ENCODE assay signal across 19 mouse cellular contexts in genomic region chr6:39604565-39604964, GRCm38 (mm10). TPM values are rescaled to one million over a fixed set of nuclear protein-coding genes. Genes with fewer than 3 reads are reported as not detected.
"Had no signal": no experiment of that assay in that cellular context is flagged by ENCODE, and none has a peak within 500 bp of the region (broad histone marks: within the 10 kb centered on the region; RNA-seq: fewer than 3 reads in every experiment).

No protein-coding gene starts in this region.

- DNase-seq: kidney, adult 11 months; kidney, adult 9 months; kidney, postnatal 36 days; liver; liver, embryonic 13.5 days; liver, postnatal 0 days; lung, postnatal 14 days; right cerebral cortex, postnatal 14 days; thymus, postnatal 4 days had no signal

- H3K9ac ChIP-seq: limb, embryonic 12.5 days; liver, embryonic 13.5 days; liver, postnatal 0 days; lung, embryonic 15.5 days; midbrain, embryonic 15.5 days; neural tube, embryonic 12.5 days had no signal

- H3K4me3 ChIP-seq: limb, embryonic 12.5 days; liver, embryonic 13.5 days; lung, embryonic 15.5 days; megakaryocyte, embryonic 14.5 days; midbrain, embryonic 15.5 days; neural tube, embryonic 12.5 days had no signal

- H3K9me3 ChIP-seq: limb, embryonic 12.5 days; liver, embryonic 13.5 days; lung, embryonic 15.5 days; megakaryocyte, embryonic 14.5 days; midbrain, embryonic 15.5 days; neural tube, embryonic 12.5 days had no signal

- H3K4me1 ChIP-seq: limb, embryonic 12.5 days; liver, embryonic 13.5 days; midbrain, embryonic 15.5 days; neural tube, embryonic 12.5 days had no signal

- H3K4me2 ChIP-seq: limb, embryonic 12.5 days; liver, embryonic 13.5 days; lung, embryonic 15.5 days; midbrain, embryonic 11.5 days; midbrain, embryonic 15.5 days; neural tube, embryonic 12.5 days had no signal

- ATAC-seq: liver, postnatal 0 days; midbrain, embryonic 15.5 days had no signal

- H3K27ac ChIP-seq: kidney, postnatal 0 days; limb, embryonic 12.5 days; liver, embryonic 13.5 days; lung, embryonic 15.5 days; macrophage; midbrain, embryonic 15.5 days; neural tube, embryonic 12.5 days; stomach, postnatal 0 days had no signal

- H3K27me3 ChIP-seq: limb, embryonic 12.5 days; liver, embryonic 13.5 days; lung, embryonic 15.5 days; megakaryocyte, embryonic 14.5 days; midbrain, embryonic 15.5 days; neural tube, embryonic 12.5 days had no signal

RNA-seq across cellular contexts. Expression of gene Gm42420, which starts 19.0 kb away (rescaled TPM):
- total RNA-seq: monocyte, adult 5-6 weeks had no signal
- polyA plus RNA-seq: macrophage had no signal

RNA-seq across cellular contexts. Expression of gene Dennd2a, which starts 46.9 kb away (rescaled TPM):
- total RNA-seq: monocyte, adult 5-6 weeks had no signal
